ENCODE assay signal across 17 mouse cellular contexts in genomic region chr11:112851321-112851720, GRCm38 (mm10).
"Had no signal": no experiment of that assay in that cellular context is flagged by ENCODE, and none has a peak within 500 bp of the region (broad histone marks: within the 10 kb centered on the region; RNA-seq: fewer than 3 reads in every experiment).

No protein-coding gene starts in this region.

- H3K9me3 ChIP-seq: midbrain, embryonic 13.5 days; midbrain, embryonic 15.5 days; neural tube, embryonic 13.5 days; neural tube, embryonic 15.5 days had no signal

- DNase-seq: lung, adult 18-20 months; lung, embryonic 14.5 days; lung, postnatal 10 days; lung, postnatal 4 days; retina, postnatal 1 day; right cerebral cortex, postnatal 25 days; right cerebral cortex, postnatal 4 days; spleen, adult 18-20 months; thymus, adult 18-20 months; thymus, postnatal 14 days; thymus, postnatal 36 days had no signal

- H3K4me1 ChIP-seq: midbrain, embryonic 13.5 days; midbrain, embryonic 15.5 days; neural tube, embryonic 13.5 days; neural tube, embryonic 15.5 days had no signal

- H3K27me3 ChIP-seq: midbrain, embryonic 13.5 days; midbrain, embryonic 15.5 days; neural tube, embryonic 13.5 days; neural tube, embryonic 15.5 days had no signal

- ATAC-seq: midbrain, embryonic 13.5 days; midbrain, embryonic 15.5 days had no signal

- H3K36me3 ChIP-seq: midbrain, embryonic 13.5 days; midbrain, embryonic 15.5 days; neural tube, embryonic 13.5 days; neural tube, embryonic 15.5 days had no signal

- H3K4me2 ChIP-seq: lung, embryonic 14.5 days; midbrain, embryonic 11.5 days; midbrain, embryonic 13.5 days; midbrain, embryonic 15.5 days; neural tube, embryonic 13.5 days; neural tube, embryonic 15.5 days had no signal

- H3K4me3 ChIP-seq: midbrain, embryonic 13.5 days; midbrain, embryonic 15.5 days; myocyte; neural tube, embryonic 13.5 days; neural tube, embryonic 15.5 days had no signal

- H3K9ac ChIP-seq: lung, embryonic 14.5 days; midbrain, embryonic 13.5 days; midbrain, embryonic 15.5 days; neural tube, embryonic 13.5 days; neural tube, embryonic 15.5 days had no signal

- H3K27ac ChIP-seq: midbrain, embryonic 13.5 days; midbrain, embryonic 15.5 days; neural tube, embryonic 13.5 days; neural tube, embryonic 15.5 days had no signal
